Mouse (Mus musculus) natural killer cell, adult 2 months (primary cell): ENCODE measurements around the gene Cyth1.

Source experiments
- DNase-seq, 2 experiments: peaks; one replicate each; pipeline ENCODE4 v3.0.0; 2022; ENCODE audit warnings: low spot score in 2 of 2

Gene Cyth1

GRCm38 (mm10) chr11:118248150-118249011, at the start of gene Cyth1:
Gene Cyth1 (minus strand): TSS chr11:118248592.
- peak; percentile 100 for DNase-seq

GRCm38 (mm10) chr11:118297967-118298366, 49.6 kb upstream of the Cyth1 start:
- DNase-seq, result peak in 1 of 2 experiments; percentile 19

GRCm38 (mm10) chr11:118295026-118295425, 46.6 kb upstream of the Cyth1 start:
- no peak for DNase-seq

GRCm38 (mm10) chr11:118292671-118293070, 44.3 kb upstream of the Cyth1 start:
- no peak for DNase-seq

GRCm38 (mm10) chr11:118289999-118290889, 41.9 kb upstream of the Cyth1 start, which contains the start of gene Usp36:
Gene Usp36 (minus strand): TSS chr11:118290244.
- DNase-seq, result peak; percentile 99

GRCm38 (mm10) chr11:118289562-118289961, 41.2 kb upstream of the Cyth1 start:
- no peak for DNase-seq

GRCm38 (mm10) chr11:118289037-118289511, 40.7 kb upstream of the Cyth1 start:
- DNase-seq, result no peak

GRCm38 (mm10) chr11:118287573-118287972, 39.2 kb upstream of the Cyth1 start:
- DNase-seq, result no peak

GRCm38 (mm10) chr11:118286434-118286833, 38.0 kb upstream of the Cyth1 start:
- no peak for DNase-seq

- DNase-seq, result no peak
These were observed 37.4 kb upstream of the Cyth1 start for GRCm38 (mm10) chr11:118285791-118286190.

- DNase-seq, result no peak
These were observed 31.8 kb upstream of the Cyth1 start for GRCm38 (mm10) chr11:118280218-118280617.

GRCm38 (mm10) chr11:118276328-118276727, 27.9 kb upstream of the Cyth1 start:
- DNase-seq, result no peak

- no peak for DNase-seq
These were observed 26.7 kb upstream of the Cyth1 start for GRCm38 (mm10) chr11:118275092-118275491.

GRCm38 (mm10) chr11:118269827-118270226, 21.4 kb upstream of the Cyth1 start:
- DNase-seq, result peak; percentile 50 to 55

GRCm38 (mm10) chr11:118266666-118267046, 18.3 kb upstream of the Cyth1 start:
- no peak for DNase-seq

GRCm38 (mm10) chr11:118266044-118266665, 17.8 kb upstream of the Cyth1 start:
- DNase-seq, result peak in 1 of 2 experiments; percentile 37

GRCm38 (mm10) chr11:118265621-118266020, 17.2 kb upstream of the Cyth1 start:
- peak; percentile 28 to 53 for DNase-seq

- no peak for DNase-seq
These were observed 14.8 kb upstream of the Cyth1 start for GRCm38 (mm10) chr11:118263146-118263545.

GRCm38 (mm10) chr11:118260081-118260480, 11.7 kb upstream of the Cyth1 start:
- DNase-seq, result peak; percentile 21 to 24

GRCm38 (mm10) chr11:118259580-118259979, 11.2 kb upstream of the Cyth1 start:
- DNase-seq, result no peak

- no peak for DNase-seq
These were observed 8.0 kb upstream of the Cyth1 start for GRCm38 (mm10) chr11:118256371-118256770.
